Mouse (Mus musculus) G1E (cell line): ENCODE data around the gene Aff3.

ENCODE experiments used
- CTCF ChIP-seq: IDR thresholded peaks from 2 replicates; pipeline ENCODE4 v1.5.1; 2012; ENCODE audit warnings: low read depth, low read length, inconsistent platforms, mixed read lengths
- GATA1 ChIP-seq: IDR thresholded peaks from 2 replicates; pipeline ENCODE4 v1.6.1; 2012; ENCODE audit warnings: borderline replicate concordance, low read length, inconsistent platforms, mixed read lengths
- TAL1 ChIP-seq: conservative IDR thresholded peaks from 2 replicates; pipeline ENCODE4 v1.6.1; 2012; ENCODE audit warnings: low read depth, low read length, inconsistent platforms, mixed read lengths

GRCm38 (mm10) chr1:38252031-38252765 lies 412.6 kb downstream of the Aff3 start:
- TF ChIP-seq GATA1: no peak
- TF ChIP-seq CTCF: no peak
- TF ChIP-seq TAL1: no peak
